Mouse (Mus musculus): Measurements from ENCODE around the gene Ldb2. TPM values are rescaled to one million over a fixed set of nuclear protein-coding genes. Genes with fewer than 3 reads are reported as not detected.

Ldb2 gene
- polyA plus RNA-seq, 1 experiment, result not detected

- H3K27me3 ChIP-seq (ENCODE audit: control insufficient read depth, insufficient read depth, low read length, poor library complexity, severe bottlenecking), result no peaks in the 10 kb centered on the region
- H3K9me3 ChIP-seq (replicated peaks; ENCODE audit: control insufficient read depth, insufficient read depth, low read length, poor library complexity, severe bottlenecking), result no peaks in the 10 kb centered on the region
- H3K9ac ChIP-seq (ENCODE audit: low read depth, poor library complexity, severe bottlenecking), result no peak overlapping the region
Observed at GRCm38 (mm10) chr5:44473857-44474762, 325.4 kb downstream of the Ldb2 start.

GRCm38 (mm10) chr5:44465238-44465637 is 334.2 kb downstream of the Ldb2 start:
- no peak overlapping the region for H3K4me3 ChIP-seq (ENCODE audit: low read depth, low read length)
- H3K9ac ChIP-seq (ENCODE audit: low read depth, poor library complexity, severe bottlenecking), result no peak overlapping the region
- no peaks in the 10 kb centered on the region for H3K4me1 ChIP-seq (ENCODE audit: control insufficient read depth, insufficient read depth, low read length)
- no peaks in the 10 kb centered on the region for H3K27me3 ChIP-seq (ENCODE audit: control insufficient read depth, insufficient read depth, low read length, poor library complexity, severe bottlenecking)
- no peaks in the 10 kb centered on the region for H3K9me3 ChIP-seq (replicated peaks; ENCODE audit: control insufficient read depth, insufficient read depth, low read length, poor library complexity, severe bottlenecking)
- H3K36me3 ChIP-seq (ENCODE audit: control insufficient read depth, insufficient read depth, low read length, poor library complexity, severe bottlenecking), result no peaks in the 10 kb centered on the region
- TF ChIP-seq POLR2A (IDR thresholded peaks at IDR 0.05; ENCODE audit: insufficient read depth, low read length), result no peak
- TF ChIP-seq CTCF (IDR thresholded peaks at IDR 0.05; ENCODE audit: low read depth, low read length), result no peak
- no peak overlapping the region for H3K27ac ChIP-seq (ENCODE audit: insufficient read depth, low read length)

More at GRCm38 (mm10) chr5:44473857-44474762, 325.4 kb downstream of the Ldb2 start:
- Histone ChIP-seq H3K4me1 (ENCODE audit: control insufficient read depth, insufficient read depth, low read length) (no peaks in the 10 kb centered on the region), H3K4me3 (ENCODE audit: low read depth, low read length) (no peak overlapping the region), H3K36me3 (ENCODE audit: control insufficient read depth, insufficient read depth, low read length, poor library complexity, severe bottlenecking) (no peaks in the 10 kb centered on the region), H3K27ac (ENCODE audit: insufficient read depth, low read length) (no peak overlapping the region)
- TF ChIP-seq POLR2A (IDR thresholded peaks at IDR 0.05; ENCODE audit: insufficient read depth, low read length) (no peak), CTCF (IDR thresholded peaks at IDR 0.05; ENCODE audit: low read depth, low read length) (no peak), EP300 (IDR thresholded peaks at IDR 0.05; ENCODE audit: insufficient read depth, low read depth, low read length) (no peak)

Measured in ES-Bruce4 (cell line).